Mouse (Mus musculus) gastrocnemius, adult 8-10 months (tissue): ENCODE measurements around the gene Mosmo. TPM values are rescaled to one million over a fixed set of nuclear protein-coding genes. Genes with fewer than 3 reads are reported as not detected.
"Not testable (repeated sequence)": the region's sequence is repeated elsewhere in the genome, so short reads cannot be mapped to it uniquely, and the experiment has no call there.

Source experiments
- DNase-seq, 2 experiments: peaks; one replicate each; pipeline ENCODE4 v3.0.0; 2022; ENCODE audit warnings: low spot score in 2 of 2
- total RNA-seq, 4 experiments: library from RNA; stranded (reverse); gene quantifications; 2 replicates each; pipeline ENCODE4 v1.2.4; 2022

Mosmo gene
- total RNA-seq, 4 experiments from 2014 or later, result 19.4 to 28.2 (median 22.9) TPM

GRCm38 (mm10) chr7:120699586-120699985 lies 22.2 kb downstream of the Mosmo start:
- DNase-seq, result no peak

- no peak for DNase-seq
These were observed 26.5 kb downstream of the Mosmo start for GRCm38 (mm10) chr7:120703888-120704287.

- DNase-seq, result no peak
These were observed 34.7 kb downstream of the Mosmo start for GRCm38 (mm10) chr7:120712071-120712470.

- DNase-seq, result no peak
These were observed 35.8 kb downstream of the Mosmo start for GRCm38 (mm10) chr7:120713225-120713624.

- DNase-seq, result not testable (repeated sequence)
These were observed 36.5 kb downstream of the Mosmo start for GRCm38 (mm10) chr7:120713951-120714350.

- no peak for DNase-seq
These were observed 39.8 kb downstream of the Mosmo start for GRCm38 (mm10) chr7:120717261-120717660.

- no peak for DNase-seq
These were observed 43.6 kb downstream of the Mosmo start for GRCm38 (mm10) chr7:120721051-120721450.

- peak in 1 of 2 experiments; percentile 14 for DNase-seq
These were observed 44.0 kb downstream of the Mosmo start for GRCm38 (mm10) chr7:120721456-120721855.

- DNase-seq, result no peak
These were observed 44.6 kb downstream of the Mosmo start for GRCm38 (mm10) chr7:120722063-120722462.

- no peak for DNase-seq
These were observed 45.4 kb downstream of the Mosmo start for GRCm38 (mm10) chr7:120722839-120723278.

GRCm38 (mm10) chr7:120727581-120727980 lies 50.2 kb downstream of the Mosmo start:
- DNase-seq, result no peak

GRCm38 (mm10) chr7:120729635-120730034 lies 52.2 kb downstream of the Mosmo start:
- DNase-seq, result no peak

- no peak for DNase-seq
These were observed 55.5 kb downstream of the Mosmo start for GRCm38 (mm10) chr7:120732906-120733305.

GRCm38 (mm10) chr7:120739018-120739417 lies 61.6 kb downstream of the Mosmo start, which contains the start of gene Vwa3a:
Vwa3a (plus strand) TSS chr7:120739318.
- no peak for DNase-seq

GRCm38 (mm10) chr7:120739558-120740101 lies 62.2 kb downstream of the Mosmo start:
- DNase-seq, result no peak

GRCm38 (mm10) chr7:120743366-120744351 lies 66.2 kb downstream of the Mosmo start:
- DNase-seq, result no peak

GRCm38 (mm10) chr7:120744606-120745005 lies 67.2 kb downstream of the Mosmo start:
- no peak for DNase-seq

- DNase-seq, result no peak
These were observed 68.6 kb downstream of the Mosmo start for GRCm38 (mm10) chr7:120746029-120746428.

- DNase-seq, result no peak
These were observed 69.4 kb downstream of the Mosmo start for GRCm38 (mm10) chr7:120746821-120747220.

- DNase-seq, result no peak
These were observed 71.1 kb downstream of the Mosmo start for GRCm38 (mm10) chr7:120748478-120748877.

GRCm38 (mm10) chr7:120751330-120751729 lies 73.9 kb downstream of the Mosmo start:
- DNase-seq, result no peak

- no peak for DNase-seq
These were observed 74.5 kb downstream of the Mosmo start for GRCm38 (mm10) chr7:120751906-120752305.
